Mouse (Mus musculus) ES-E14 (cell line): ENCODE measurements at regions not wholly inside any gene's neighbourhood (a gene's known extent, or its start where the extent isn't known, plus 50 kb on each side); places are given as distances from the start of the nearest gene placed in this dataset.

Experiments used
- CHD2 ChIP-seq: IDR thresholded peaks from 2 replicates; pipeline ENCODE4 v1.6.1; 2014; ENCODE audit warnings: mild to moderate bottlenecking, low read depth, low read length, inconsistent platforms
- HCFC1 ChIP-seq: IDR thresholded peaks from 2 replicates; pipeline ENCODE4 v1.6.1; 2012; ENCODE audit warnings: low read length, inconsistent platforms, borderline replicate concordance; ENCODE audit not compliant: insufficient read depth
- MAFK ChIP-seq: IDR thresholded peaks from 2 replicates; pipeline ENCODE4 v1.6.1; 2014; ENCODE audit warnings: mild to moderate bottlenecking, low read depth, low read length, inconsistent platforms; ENCODE audit not compliant: insufficient read depth
- ZNF384 ChIP-seq: IDR thresholded peaks from 2 replicates; pipeline ENCODE4 v1.6.1; 2012; ENCODE audit warnings: low read depth, low read length, inconsistent platforms

- TF ChIP-seq HCFC1 (no peak), ZNF384 (no peak), CHD2 (no peak), MAFK (no peak)
Measured at GRCm38 (mm10) chr8:107785771-107786170, 156.7 kb upstream of the Zfhx3 start.
